Mouse (Mus musculus) myocyte (in vitro differentiated cells): ENCODE results near the gene Mms19.

Source experiments
- E2F4 ChIP-seq: IDR thresholded peaks from one replicate; pipeline ENCODE4 v1.6.1; 2011; ENCODE audit warnings: mild to moderate bottlenecking, control low read depth, moderate library complexity; ENCODE audit not compliant: insufficient read depth
- MYOD1 ChIP-seq, 3 experiments: IDR thresholded peaks; one replicate each; pipeline ENCODE4 v1.6.1; 2011; ENCODE audit warnings: control low read depth in 2 of 3, low read depth in 2 of 3, mild to moderate bottlenecking in 2 of 3, moderate library complexity in 1 of 3; ENCODE audit not compliant: insufficient read length in 2 of 3, control insufficient read depth in 1 of 3
- POLR2A ChIP-seq: IDR thresholded peaks from one replicate; pipeline ENCODE4 v1.6.1; 2011; ENCODE audit warnings: low read depth, mild to moderate bottlenecking, control low read depth, moderate library complexity; ENCODE audit not compliant: insufficient read length
- TCF12 ChIP-seq: IDR thresholded peaks from one replicate; pipeline ENCODE4 v1.6.1; 2011; ENCODE audit warnings: mild to moderate bottlenecking, control low read depth; ENCODE audit not compliant: poor library complexity, insufficient read depth, severe bottlenecking
- USF1 ChIP-seq: IDR thresholded peaks from one replicate; pipeline ENCODE4 v1.6.1; 2011; ENCODE audit warnings: low read depth, mild to moderate bottlenecking, control low read depth, moderate library complexity

- TF ChIP-seq POLR2A (no peak), MYOD1 (IDR thresholded peaks at IDR 0.05; ENCODE audit: control insufficient read depth in 1 of 3, insufficient read length in 2 of 3, low read depth in 2 of 3) (no peak), E2F4 (no peak), TCF12 (no peak), USF1 (no peak)
Observed at GRCm38 (mm10) chr19:41991926-41992477, 11.0 kb upstream of the Mms19 start.
